Mouse (Mus musculus): ENCODE data around the gene Ano8. TPM values are rescaled to one million over a fixed set of nuclear protein-coding genes. Genes with fewer than 3 reads are reported as not detected.
"Not testable (repeated sequence)": the region's sequence is repeated elsewhere in the genome, so short reads cannot be mapped to it uniquely, and the experiment has no call there.

Gene Ano8
- polyA plus RNA-seq, 1 experiment from 2014 or later: 1.5 TPM

- Histone ChIP-seq H3K27me3 (replicated peaks) (no peaks in the 10 kb centered on the region), H3K9ac (no peak overlapping the region), H3K4me2 (no peak overlapping the region; the same call in 1 of the 2 replicates), H3K4me3 (replicated peaks) (no peak overlapping the region), H3K27ac (no peak overlapping the region), H3K36me3 (peaks cover 16% of the 10 kb centered on the region; the same call in 1 of the 2 replicates), H3K9me3 (no peaks in the 10 kb centered on the region), H3K4me1 (no peaks in the 10 kb centered on the region; the same call in 1 of the 2 replicates)
- 0 out of 2 replicates have a peak, but pooled peaks have one; percentile 11 for ATAC-seq (ENCODE audit: insufficient read depth, low FRiP score, low read depth)
- WGBS: 41% methylated on average over 22 of the region's 22 CpGs
Observed at GRCm38 (mm10) chr8:71456906-71457305, 28.9 kb downstream of the Ano8 start.

- Histone ChIP-seq H3K9ac (no peak overlapping the region), H3K9me3 (no peaks in the 10 kb centered on the region), H3K27ac (no peak overlapping the region), H3K27me3 (replicated peaks) (no peaks in the 10 kb centered on the region), H3K4me3 (replicated peaks) (no peak overlapping the region), H3K4me2 (no peak overlapping the region), H3K4me1 (no peaks in the 10 kb centered on the region; the same call in 1 of the 2 replicates), H3K36me3 (0 out of 2 replicates have a peak, but pooled peaks cover 6% of the 10 kb centered on the region)
- no peak for ATAC-seq (ENCODE audit: insufficient read depth, low FRiP score, low read depth)
- whole genome bisulfite sequencing: 71% methylated on average over 8 of the region's 8 CpGs
Observed at GRCm38 (mm10) chr8:71454668-71455067, 31.1 kb downstream of the Ano8 start.

- H3K36me3 ChIP-seq: 0 out of 2 replicates have a peak, but pooled peaks cover 4% of the 10 kb centered on the region
- no peak overlapping the region for H3K9ac ChIP-seq
- ATAC-seq (ENCODE audit: insufficient read depth, low FRiP score, low read depth): no peak
- no peak overlapping the region for H3K27ac ChIP-seq
- no peaks in the 10 kb centered on the region for H3K27me3 ChIP-seq (replicated peaks)
- H3K4me1 ChIP-seq: no peaks in the 10 kb centered on the region; the same call in 1 of the 2 replicates
- H3K4me2 ChIP-seq: no peak overlapping the region
- no peak overlapping the region for H3K4me3 ChIP-seq (replicated peaks)
- H3K9me3 ChIP-seq: no peaks in the 10 kb centered on the region
- WGBS: 78% methylated on average over 2 of the region's 2 CpGs
Observed at GRCm38 (mm10) chr8:71452669-71453068, 33.1 kb downstream of the Ano8 start.

- H3K9ac ChIP-seq: no peak overlapping the region
- WGBS: 44% methylated on average over 11 of the region's 11 CpGs
- H3K4me2 ChIP-seq: no peak overlapping the region
- no peaks in the 10 kb centered on the region; the same call in 1 of the 2 replicates for H3K4me1 ChIP-seq
- H3K36me3 ChIP-seq: no peaks in the 10 kb centered on the region
- no peak overlapping the region for H3K27ac ChIP-seq
- no peak overlapping the region for H3K4me3 ChIP-seq (replicated peaks)
- H3K27me3 ChIP-seq (replicated peaks): no peaks in the 10 kb centered on the region
- H3K9me3 ChIP-seq: no peaks in the 10 kb centered on the region
- no peak for ATAC-seq (ENCODE audit: insufficient read depth, low FRiP score, low read depth)
Observed at GRCm38 (mm10) chr8:71451777-71452176, 34.0 kb downstream of the Ano8 start.

GRCm38 (mm10) chr8:71451337-71451736, 34.4 kb downstream of the Ano8 start:
- H3K4me1 ChIP-seq: no peaks in the 10 kb centered on the region
- H3K27me3 ChIP-seq (replicated peaks): no peaks in the 10 kb centered on the region
- no peaks in the 10 kb centered on the region for H3K9me3 ChIP-seq
- H3K9ac ChIP-seq: no peak overlapping the region
- ATAC-seq (ENCODE audit: insufficient read depth, low FRiP score, low read depth): no peak
- no peak overlapping the region for H3K27ac ChIP-seq
- H3K4me2 ChIP-seq: no peak overlapping the region
- WGBS: 53% methylated on average over 4 of the region's 4 CpGs
- H3K4me3 ChIP-seq (replicated peaks): no peak overlapping the region
- no peaks in the 10 kb centered on the region for H3K36me3 ChIP-seq

- Histone ChIP-seq H3K4me2 (no peak overlapping the region), H3K9me3 (no peaks in the 10 kb centered on the region), H3K9ac (no peak overlapping the region), H3K4me3 (replicated peaks) (no peak overlapping the region), H3K4me1 (no peaks in the 10 kb centered on the region), H3K27ac (no peak overlapping the region), H3K36me3 (no peaks in the 10 kb centered on the region), H3K27me3 (replicated peaks) (no peaks in the 10 kb centered on the region)
- no peak for ATAC-seq (ENCODE audit: insufficient read depth, low FRiP score, low read depth)
- WGBS: 77% methylated on average over 7 of the region's 7 CpGs
Observed at GRCm38 (mm10) chr8:71445096-71445495, 40.7 kb downstream of the Ano8 start.

- Histone ChIP-seq H3K27ac (no peak overlapping the region), H3K36me3 (no peaks in the 10 kb centered on the region), H3K9me3 (no peaks in the 10 kb centered on the region), H3K4me2 (no peak overlapping the region), H3K4me3 (replicated peaks) (no peak overlapping the region), H3K4me1 (no peaks in the 10 kb centered on the region), H3K27me3 (replicated peaks) (0 out of 2 replicates have a peak, but pooled peaks cover 5% of the 10 kb centered on the region), H3K9ac (no peak overlapping the region)
- WGBS: 0% methylated on average over 7 of the region's 7 CpGs
- ATAC-seq (ENCODE audit: insufficient read depth, low FRiP score, low read depth): no peak
Observed at GRCm38 (mm10) chr8:71441404-71441803, 44.4 kb downstream of the Ano8 start.

GRCm38 (mm10) chr8:71437041-71437440, 48.7 kb downstream of the Ano8 start:
- H3K4me1 ChIP-seq: no peaks in the 10 kb centered on the region
- H3K9ac ChIP-seq: no peak overlapping the region
- no peak overlapping the region for H3K27ac ChIP-seq
- ATAC-seq (ENCODE audit: insufficient read depth, low FRiP score, low read depth): no peak
- no peaks in the 10 kb centered on the region for H3K9me3 ChIP-seq
- 41% methylated on average over 3 of the region's 3 CpGs for WGBS
- no peak overlapping the region for H3K4me3 ChIP-seq (replicated peaks)
- no peak overlapping the region for H3K4me2 ChIP-seq
- H3K27me3 ChIP-seq (replicated peaks): 0 out of 2 replicates have a peak, but pooled peaks cover 5% of the 10 kb centered on the region
- H3K36me3 ChIP-seq: no peaks in the 10 kb centered on the region

- not testable (repeated sequence) for H3K9ac ChIP-seq; H3K4me3 ChIP-seq (replicated peaks); H3K27ac ChIP-seq; ATAC-seq (ENCODE audit: insufficient read depth, low FRiP score, low read depth); H3K4me2 ChIP-seq; H3K36me3 ChIP-seq; H3K9me3 ChIP-seq; H3K27me3 ChIP-seq (replicated peaks); H3K4me1 ChIP-seq
- WGBS: 63% methylated on average over 1 of the region's 1 CpGs
Observed at GRCm38 (mm10) chr8:71432935-71433334, 52.8 kb downstream of the Ano8 start.

Other genes starting within 250 kb of the Ano8 start
- 17.8 and 22.7 TPM in 2 replicates for gene Myo9b, start 213.2 kb downstream of the Ano8 start, polyA plus RNA-seq (2015; fragmentation: Nextera tagmentation; extraction: Ambion mirVana)
- gene Haus8, start 213.0 kb downstream of the Ano8 start, polyA plus RNA-seq (2015; fragmentation: Nextera tagmentation; extraction: Ambion mirVana): 49.9 and 53.7 TPM in 2 replicates
- gene Use1, start 119.1 kb downstream of the Ano8 start, polyA plus RNA-seq (2015; fragmentation: Nextera tagmentation; extraction: Ambion mirVana): 87.4 and 88.8 TPM in 2 replicates
- 8.0 TPM in 2 replicates for gene Ocel1, start 114.7 kb downstream of the Ano8 start, polyA plus RNA-seq (2015; fragmentation: Nextera tagmentation; extraction: Ambion mirVana)
- 80.9 and 81.8 TPM in 2 replicates for gene Nr2f6, start 104.0 kb downstream of the Ano8 start, polyA plus RNA-seq (2015; fragmentation: Nextera tagmentation; extraction: Ambion mirVana)
- gene Ushbp1, start 90.2 kb downstream of the Ano8 start, polyA plus RNA-seq (2015; fragmentation: Nextera tagmentation; extraction: Ambion mirVana): 10.8 and 10.9 TPM in 2 replicates
- gene Babam1, start 89.1 kb downstream of the Ano8 start, polyA plus RNA-seq (2015; fragmentation: Nextera tagmentation; extraction: Ambion mirVana): 92.2 and 98.2 TPM in 2 replicates
- 42.3 and 46.2 TPM in 2 replicates for gene Ankle1, start 80.0 kb downstream of the Ano8 start, polyA plus RNA-seq (2015; fragmentation: Nextera tagmentation; extraction: Ambion mirVana)
- gene Abhd8, start 22.3 kb downstream of the Ano8 start, polyA plus RNA-seq (2015; fragmentation: Nextera tagmentation; extraction: Ambion mirVana): 42.0 and 44.0 TPM in 2 replicates
- gene Mrpl34, start 21.0 kb downstream of the Ano8 start, polyA plus RNA-seq (2015; fragmentation: Nextera tagmentation; extraction: Ambion mirVana): 154 and 164 TPM in 2 replicates
- gene Dda1, start 16.8 kb downstream of the Ano8 start, polyA plus RNA-seq (2015; fragmentation: Nextera tagmentation; extraction: Ambion mirVana): 90.2 and 92.4 TPM in 2 replicates
- 14.6 and 16.1 TPM in 2 replicates for gene Gtpbp3, start 2.1 kb upstream of the Ano8 start, polyA plus RNA-seq (2015; fragmentation: Nextera tagmentation; extraction: Ambion mirVana)
- 84.8 and 90.0 TPM in 2 replicates for gene Plvap, start 25.8 kb upstream of the Ano8 start, polyA plus RNA-seq (2015; fragmentation: Nextera tagmentation; extraction: Ambion mirVana)
- gene Ccdc194, start 39.7 kb upstream of the Ano8 start, polyA plus RNA-seq (2015; fragmentation: Nextera tagmentation; extraction: Ambion mirVana): 0.27 and 0.49 TPM in 2 replicates
- gene Bst2, start 51.5 kb upstream of the Ano8 start, polyA plus RNA-seq (2015; fragmentation: Nextera tagmentation; extraction: Ambion mirVana): 52.3 and 53.9 TPM in 2 replicates
- 97.6 and 107 TPM in 2 replicates for gene Mvb12a, start 57.0 kb upstream of the Ano8 start, polyA plus RNA-seq (2015; fragmentation: Nextera tagmentation; extraction: Ambion mirVana)
- gene Tmem221, start 72.9 kb upstream of the Ano8 start, polyA plus RNA-seq (2015; fragmentation: Nextera tagmentation; extraction: Ambion mirVana): 4.0 and 7.1 TPM in 2 replicates
- gene Nxnl1, start 80.6 kb upstream of the Ano8 start, polyA plus RNA-seq (2015; fragmentation: Nextera tagmentation; extraction: Ambion mirVana): 0.08 and 0.15 TPM in 2 replicates
- gene Slc27a1, start 82.9 kb upstream of the Ano8 start, polyA plus RNA-seq (2015; fragmentation: Nextera tagmentation; extraction: Ambion mirVana): 37.1 and 38.8 TPM in 2 replicates
- gene Pgls, start 106.2 kb upstream of the Ano8 start, polyA plus RNA-seq (2015; fragmentation: Nextera tagmentation; extraction: Ambion mirVana): 238 and 243 TPM in 2 replicates
- gene Fam129c, start 111.7 kb upstream of the Ano8 start, polyA plus RNA-seq (2015; fragmentation: Nextera tagmentation; extraction: Ambion mirVana): 4.3 and 4.7 TPM in 2 replicates
- 70.6 and 75.1 TPM in 2 replicates for gene Colgalt1, start 125.0 kb upstream of the Ano8 start, polyA plus RNA-seq (2015; fragmentation: Nextera tagmentation; extraction: Ambion mirVana)
- gene Unc13a, start 185.8 kb upstream of the Ano8 start, polyA plus RNA-seq (2015; fragmentation: Nextera tagmentation; extraction: Ambion mirVana): 1.1 TPM in 2 replicates
- gene Jak3, start 190.3 kb upstream of the Ano8 start, polyA plus RNA-seq (2015; fragmentation: Nextera tagmentation; extraction: Ambion mirVana): 9.1 and 9.6 TPM in 2 replicates
- 1.4 and 2.0 TPM in 2 replicates for gene Insl3, start 203.3 kb upstream of the Ano8 start, polyA plus RNA-seq (2015; fragmentation: Nextera tagmentation; extraction: Ambion mirVana)
- gene B3gnt3, start 215.8 kb upstream of the Ano8 start, polyA plus RNA-seq (2015; fragmentation: Nextera tagmentation; extraction: Ambion mirVana): 10.4 and 12.2 TPM in 2 replicates
- gene Fcho1, start 239.8 kb upstream of the Ano8 start, polyA plus RNA-seq (2015; fragmentation: Nextera tagmentation; extraction: Ambion mirVana): 7.6 and 8.3 TPM in 2 replicates